Mouse (Mus musculus) heart, embryonic 14.5 days (tissue): ENCODE data around the gene Gtf2h4. TPM values are rescaled to one million over a fixed set of nuclear protein-coding genes. Genes with fewer than 3 reads are reported as not detected.

Source experiments
- ATAC-seq: fragments of 200-750 bp; cut with Nextera tagmentation; 2 replicates; pipeline ENCODE4 v1.8.0; 2017; ENCODE audit warnings: low read depth, moderate TSS enrichment; ENCODE audit not compliant: insufficient number of reproducible peaks, insufficient read depth, low FRiP score
- H3K27ac ChIP-seq, 2 experiments: fragments of 200-500 bp in 1 of 2; fragments of 300-500 bp in 1 of 2; sonication (generic) in 1 of 2; replicated peaks in 1 of 2; 2 replicates each; pipeline ENCODE4 v1.5.1; 2012 to 2014; ENCODE audit warnings: low read depth in 2 of 2, low read length in 2 of 2, control low read depth in 1 of 2, mild to moderate bottlenecking in 1 of 2, mixed read lengths in 1 of 2; ENCODE audit not compliant: control insufficient read depth in 1 of 2, insufficient read depth in 1 of 2
- H3K27me3 ChIP-seq: fragments of 300-500 bp; sonication (generic); 2 replicates; pipeline ENCODE4 v1.6.1; 2014; ENCODE audit warnings: mild to moderate bottlenecking, low read length, control low read depth; ENCODE audit not compliant: control insufficient read depth, insufficient read depth
- H3K36me3 ChIP-seq: fragments of 300-500 bp; sonication (generic); 2 replicates; pipeline ENCODE4 v1.6.1; 2014; ENCODE audit warnings: mild to moderate bottlenecking, control low read depth, low read length, mixed read lengths; ENCODE audit not compliant: control insufficient read depth, insufficient read depth
- H3K4me1 ChIP-seq, 2 experiments: fragments of 200-500 bp in 1 of 2; fragments of 300-500 bp in 1 of 2; sonication (generic) in 1 of 2; 2 replicates each; pipeline ENCODE4 v1.6.1; 2012 to 2014; ENCODE audit warnings: low read length in 2 of 2, control low read depth in 1 of 2, mixed read lengths in 1 of 2; ENCODE audit not compliant: control insufficient read depth in 2 of 2, insufficient read depth in 2 of 2
- H3K4me2 ChIP-seq: fragments of 300-500 bp; sonication (generic); 2 replicates; pipeline ENCODE4 v1.6.1; 2014; ENCODE audit warnings: mild to moderate bottlenecking, low read length
- H3K4me3 ChIP-seq, 2 experiments: fragments of 200-500 bp in 1 of 2; fragments of 300-500 bp in 1 of 2; sonication (generic) in 1 of 2; 2 replicates each; pipeline ENCODE4 v1.5.1; 2012 to 2014; ENCODE audit warnings: low read length in 2 of 2, mild to moderate bottlenecking in 2 of 2, control low read depth in 1 of 2, low read depth in 1 of 2, moderate library complexity in 1 of 2; ENCODE audit not compliant: control insufficient read depth in 1 of 2, insufficient read depth in 1 of 2
- H3K9ac ChIP-seq: fragments of 300-500 bp; sonication (generic); 2 replicates; pipeline ENCODE4 v1.6.1; 2014; ENCODE audit warnings: mild to moderate bottlenecking, low read length
- H3K9me3 ChIP-seq: fragments of 300-500 bp; sonication (generic); 2 replicates; pipeline ENCODE4 v1.6.1; 2016; ENCODE audit warnings: low read length, control low read depth; ENCODE audit not compliant: control insufficient read depth
- WGBS: fragments of 180-500 bp; shearing (Covaris S2); extraction: QIAGEN DNeasy Blood & Tissue Kit; methylation state at CpG from one replicate; pipeline ENCODE4 v1.1.7; 2014; 5-methylcytosine and 5-hydroxymethylcytosine counted together
- polyA plus RNA-seq: library from polyadenylated mRNA; unstranded; fragments of >200 nt; fragmentation: Nextera tagmentation; extraction: Ambion mirVana; gene quantifications from 2 replicates; pipeline ENCODE4 v1.2.1, GENCODE M21; 2014

The Gtf2h4 gene
- polyA plus RNA-seq, 1 experiment from 2014 or later, result 23.8 TPM

GRCm38 (mm10) chr17:35636363-35636762, 37.2 kb downstream of the Gtf2h4 start:
- Histone ChIP-seq H3K4me1 (peaks cover 6 to 12% of the 10 kb centered on the region in 2 experiments), H3K36me3 (no peaks in the 10 kb centered on the region), H3K9ac (no peak overlapping the region), H3K9me3 (no peaks in the 10 kb centered on the region), H3K27ac (no peak overlapping the region), H3K4me3 (no peak overlapping the region), H3K27me3 (no peaks in the 10 kb centered on the region), H3K4me2 (peak overlapping the region; percentile 67; the same call in 1 of the 2 replicates)
- ATAC-seq, result no peak
- WGBS, result 31% methylated on average over 5 of the region's 5 CpGs

- no peak overlapping the region for H3K27ac ChIP-seq
- WGBS, result 2% methylated on average over 15 of the region's 15 CpGs
- peak overlapping the region; percentile 36; the same call in 1 of the 2 replicates for H3K9ac ChIP-seq
These were observed 37.8 kb downstream of the Gtf2h4 start for GRCm38 (mm10) chr17:35635699-35636111.

GRCm38 (mm10) chr17:35635202-35635601, 38.3 kb downstream of the Gtf2h4 start:
- Histone ChIP-seq H3K27ac (no peak overlapping the region), H3K4me1 (peaks cover 6 to 12% of the 10 kb centered on the region in 2 experiments), H3K27me3 (no peaks in the 10 kb centered on the region), H3K9ac (no peak overlapping the region), H3K4me3 (no peak overlapping the region), H3K9me3 (no peaks in the 10 kb centered on the region), H3K4me2 (no peak overlapping the region), H3K36me3 (no peaks in the 10 kb centered on the region)
- ATAC-seq, result no peak
- 77% methylated on average over 3 of the region's 3 CpGs for WGBS

More at GRCm38 (mm10) chr17:35635699-35636111, 37.8 kb downstream of the Gtf2h4 start:
- peaks cover 6 to 12% of the 10 kb centered on the region in 2 experiments for H3K4me1 ChIP-seq
- H3K9me3 ChIP-seq, result no peaks in the 10 kb centered on the region
- H3K27me3 ChIP-seq, result no peaks in the 10 kb centered on the region
- H3K4me2 ChIP-seq, result peak overlapping the region; percentile 67
- no peaks in the 10 kb centered on the region for H3K36me3 ChIP-seq
- no peak for ATAC-seq
- H3K4me3 ChIP-seq, result peak overlapping the region; percentile 35 to 37

GRCm38 (mm10) chr17:35633992-35634391, 39.5 kb downstream of the Gtf2h4 start:
- H3K27ac ChIP-seq, result no peak overlapping the region
- no peak overlapping the region for H3K9ac ChIP-seq
- no peaks in the 10 kb centered on the region for H3K9me3 ChIP-seq
- no peak overlapping the region for H3K4me2 ChIP-seq
- H3K4me1 ChIP-seq, result peaks cover 5 to 6% of the 10 kb centered on the region in 2 experiments; a peak in 3 of 4 replicates
- H3K36me3 ChIP-seq, result no peaks in the 10 kb centered on the region
- WGBS, result 7% methylated on average over 1 of the region's 1 CpGs
- H3K27me3 ChIP-seq, result no peaks in the 10 kb centered on the region
- H3K4me3 ChIP-seq, result no peak overlapping the region
- ATAC-seq, result 0 out of 2 replicates have a peak, but pooled peaks have one; percentile 29

GRCm38 (mm10) chr17:35626537-35626936, 47.0 kb downstream of the Gtf2h4 start, which contains the start of gene Gm9573:
Gene Gm9573 (minus strand): TSS chr17:35626637.
- WGBS, result 57% methylated on average over 7 of the region's 7 CpGs
- no peak within 1 kb of the TSS for H3K27ac ChIP-seq

More at GRCm38 (mm10) chr17:35626537-35626936, 47.0 kb downstream of the Gtf2h4 start, which contains the start of gene Gm9573:
- H3K27me3 ChIP-seq, result no peaks in the 10 kb centered on the region
- no peak within 1 kb of the TSS for H3K4me2 ChIP-seq
- no peaks in the 10 kb centered on the region for H3K36me3 ChIP-seq
- no peak within 1 kb of the TSS for H3K9ac ChIP-seq
- H3K4me3 ChIP-seq, result no peak within 1 kb of the TSS
- H3K9me3 ChIP-seq, result no peaks in the 10 kb centered on the region
- H3K4me1 ChIP-seq, result no peaks in the 10 kb centered on the region
- no peak for ATAC-seq

Other genes with a start within 250 kb of the Gtf2h4 start
- 0.09 and 0.22 TPM in 2 replicates for gene H2-Q6, start 248.9 kb downstream of the Gtf2h4 start, polyA plus RNA-seq
- gene H2-Q7, start 234.6 kb downstream of the Gtf2h4 start, polyA plus RNA-seq, result 0.47 and 0.89 TPM in 2 replicates
- gene H2-Q10, start 203.7 kb downstream of the Gtf2h4 start, polyA plus RNA-seq, result 0.09 and 0.14 TPM in 2 replicates
- gene Pou5f1, start 167.7 kb downstream of the Gtf2h4 start, polyA plus RNA-seq, result not detected in 2 replicates
- 52.8 and 55.9 TPM in 2 replicates for gene Tcf19, start 156.9 kb downstream of the Gtf2h4 start, polyA plus RNA-seq
- gene Cchcr1, start 156.6 kb downstream of the Gtf2h4 start, polyA plus RNA-seq, result 10.2 and 10.4 TPM in 2 replicates
- 0.66 TPM in 1 of 2 replicates, not detected in the other for gene Psors1c2, start 140.5 kb downstream of the Gtf2h4 start, polyA plus RNA-seq
- 0.50 and 0.57 TPM in 2 replicates for gene Cdsn, start 121.6 kb downstream of the Gtf2h4 start, polyA plus RNA-seq
- gene 2300002M23Rik, start 106.3 kb downstream of the Gtf2h4 start, polyA plus RNA-seq, result not detected in 2 replicates
- gene Sfta2, start 72.2 kb downstream of the Gtf2h4 start, polyA plus RNA-seq, result not detected in 2 replicates
- not detected in 2 replicates for gene Gm9573, start 47.1 kb downstream of the Gtf2h4 start, polyA plus RNA-seq
- 0.09 TPM in 1 of 2 replicates, not detected in the other for gene Mucl3, start 30.0 kb downstream of the Gtf2h4 start, polyA plus RNA-seq
- gene Vars2, start 6.1 kb downstream of the Gtf2h4 start, polyA plus RNA-seq, result 10.8 and 12.7 TPM in 2 replicates
- 75.7 and 75.8 TPM in 2 replicates for gene Ddr1, start 30.9 kb upstream of the Gtf2h4 start, polyA plus RNA-seq
- gene Ier3, start 147.9 kb upstream of the Gtf2h4 start, polyA plus RNA-seq, result 20.8 and 27.3 TPM in 2 replicates
- gene Flot1, start 149.5 kb upstream of the Gtf2h4 start, polyA plus RNA-seq, result 86.8 and 93.7 TPM in 2 replicates
- gene Tubb5, start 164.6 kb upstream of the Gtf2h4 start, polyA plus RNA-seq, result 673 and 698 TPM in 2 replicates
- gene Mdc1, start 167.8 kb upstream of the Gtf2h4 start, polyA plus RNA-seq, result 15.3 and 16.1 TPM in 2 replicates
- 44.0 and 44.9 TPM in 2 replicates for gene Nrm, start 187.6 kb upstream of the Gtf2h4 start, polyA plus RNA-seq
- 17.3 and 19.4 TPM in 2 replicates for gene Ppp1r18, start 191.9 kb upstream of the Gtf2h4 start, polyA plus RNA-seq
- gene Dhx16, start 206.1 kb upstream of the Gtf2h4 start, polyA plus RNA-seq, result 18.6 and 22.0 TPM in 2 replicates
- 28.7 and 28.9 TPM in 2 replicates for gene 2310061I04Rik, start 223.7 kb upstream of the Gtf2h4 start, polyA plus RNA-seq
- gene Atat1, start 236.3 kb upstream of the Gtf2h4 start, polyA plus RNA-seq, result 52.5 and 53.1 TPM in 2 replicates
- 65.8 and 67.0 TPM in 2 replicates for gene Mrps18b, start 242.7 kb upstream of the Gtf2h4 start, polyA plus RNA-seq
- 21.8 and 23.6 TPM in 2 replicates for gene Ppp1r10, start 242.7 kb upstream of the Gtf2h4 start, polyA plus RNA-seq